Mouse (Mus musculus): ENCODE data around the gene Gm49711.

Gm49711 gene

GRCm38 (mm10) chr16:92057852-92058643, at the start of gene Gm49711, which contains the start of the genes Mrps6 and Slc5a3:
Gene Gm49711 (plus strand): TSS chr16:92058316.
Gene Mrps6 (plus strand): TSS chr16:92058270.
Gene Slc5a3 (plus strand): TSS chr16:92058322.
- peak; percentile 85 for DNase-seq (ENCODE audit: low read depth)

DNA sequence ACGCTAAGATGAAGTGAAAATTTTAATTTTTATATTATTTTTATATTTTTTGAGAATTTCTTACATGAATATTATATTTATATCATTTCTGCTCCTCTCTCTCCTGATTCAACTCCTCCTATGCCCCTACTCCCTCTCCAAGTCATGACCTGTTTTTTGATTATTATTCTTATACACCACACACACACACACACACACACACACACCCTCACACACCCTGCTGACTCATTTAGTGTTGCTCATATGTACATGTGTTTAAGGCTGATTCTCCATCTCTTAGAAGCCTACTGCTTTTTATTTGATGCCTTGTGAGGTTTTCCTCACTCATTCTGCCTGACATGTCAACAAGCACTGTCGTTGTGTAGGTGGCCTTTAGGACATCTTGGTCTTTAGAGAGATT, 48.5 kb upstream of the Gm49711 start:
- peak; percentile 53 for DNase-seq (ENCODE audit: low read depth)

- peak; percentile 59 for DNase-seq (ENCODE audit: low read depth)
Measured at GRCm38 (mm10) chr16:92016792-92017191, 41.3 kb upstream of the Gm49711 start.

GRCm38 (mm10) chr16:92019141-92020118, 38.7 kb upstream of the Gm49711 start:
- no peak for DNase-seq (ENCODE audit: low read depth)

GRCm38 (mm10) chr16:92021656-92022400, 36.3 kb upstream of the Gm49711 start:
- peak; percentile 48 for DNase-seq (ENCODE audit: low read depth)

- DNase-seq (ENCODE audit: low read depth), result no peak
Measured at GRCm38 (mm10) chr16:92022494-92023283, 35.4 kb upstream of the Gm49711 start.

- no peak for DNase-seq (ENCODE audit: low read depth)
Measured at GRCm38 (mm10) chr16:92033286-92033685, 24.8 kb upstream of the Gm49711 start.

DNA sequence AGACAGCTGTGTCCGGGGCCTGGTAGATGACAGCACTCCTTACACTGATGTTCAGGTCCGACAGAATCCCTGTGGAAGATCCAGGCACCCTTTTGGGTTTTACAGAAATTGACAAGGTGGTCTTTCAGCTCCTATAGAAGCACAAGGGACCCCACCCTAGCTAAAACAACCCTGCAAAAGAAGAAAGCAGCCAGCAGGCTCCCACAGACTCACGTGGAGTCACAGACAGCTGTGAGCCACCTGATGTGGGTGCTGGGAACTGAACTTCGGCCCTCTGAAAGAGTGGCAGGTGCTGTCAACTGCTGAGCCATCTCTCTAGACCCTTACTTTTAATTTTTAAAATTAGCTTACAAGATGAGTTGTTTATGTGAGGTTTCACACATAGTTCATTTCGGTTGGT, 23.4 kb upstream of the Gm49711 start:
- no peak for DNase-seq (ENCODE audit: low read depth)

GRCm38 (mm10) chr16:92036701-92037100, 21.4 kb upstream of the Gm49711 start:
- DNase-seq (ENCODE audit: low read depth), result no peak

GRCm38 (mm10) chr16:92037891-92038607, 20.1 kb upstream of the Gm49711 start:
- no peak for DNase-seq (ENCODE audit: low read depth)

- peak; percentile 66 for DNase-seq (ENCODE audit: low read depth)
Measured at GRCm38 (mm10) chr16:92039421-92039820, 18.7 kb upstream of the Gm49711 start.

DNA sequence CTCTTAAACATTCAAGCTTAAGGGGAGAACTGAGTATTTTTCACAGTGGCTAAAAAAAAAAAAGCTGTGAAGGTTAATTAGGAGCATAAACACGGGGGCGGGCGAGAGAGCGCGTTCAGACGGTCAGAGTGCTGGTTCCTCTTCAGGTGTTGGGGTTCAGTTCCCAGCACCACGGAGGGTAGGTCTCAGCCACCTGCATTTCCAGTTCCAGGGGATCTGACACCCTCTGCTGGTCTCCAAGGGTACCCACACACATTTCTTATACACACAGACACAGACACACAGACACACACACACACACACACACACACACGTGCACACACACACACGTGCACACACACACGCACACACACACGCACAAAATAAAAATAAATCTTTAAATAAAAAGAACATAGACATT, 18.1 kb upstream of the Gm49711 start:
- no peak for DNase-seq (ENCODE audit: low read depth)

GRCm38 (mm10) chr16:92051777-92052310, 6.3 kb upstream of the Gm49711 start:
- DNase-seq (ENCODE audit: low read depth), result no peak

- DNase-seq (ENCODE audit: low read depth), result no peak
Measured at GRCm38 (mm10) chr16:92052569-92052968, 5.5 kb upstream of the Gm49711 start.

GRCm38 (mm10) chr16:92056711-92057110, 1.4 kb upstream of the Gm49711 start:
- DNase-seq (ENCODE audit: low read depth), result no peak

- no peak for DNase-seq (ENCODE audit: low read depth)
Measured at GRCm38 (mm10) chr16:92057456-92057851, 662 bp upstream of the Gm49711 start.

- peak; percentile 38 for DNase-seq (ENCODE audit: low read depth)
Measured at GRCm38 (mm10) chr16:92058644-92059620, 816 bp downstream of the Gm49711 start.

DNA sequence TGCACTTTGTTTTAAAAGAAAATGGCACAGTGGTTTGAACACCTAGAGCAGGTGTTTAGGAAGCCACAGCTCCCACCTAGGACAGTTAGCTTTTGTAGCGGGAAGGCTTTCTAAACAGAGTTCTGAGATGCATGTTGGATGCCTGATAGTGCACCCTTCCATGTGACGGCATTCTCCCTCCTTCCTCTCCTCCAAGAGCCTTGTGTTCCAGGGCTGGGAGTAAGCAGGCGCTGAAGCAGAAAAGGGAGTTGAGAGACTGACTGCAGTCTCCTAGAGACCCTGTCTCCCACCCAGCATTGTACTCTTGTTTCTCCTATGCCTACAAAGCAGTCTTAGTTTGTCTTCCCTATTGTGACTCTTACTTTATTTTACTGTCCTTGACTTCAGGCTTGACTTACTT, 2.1 kb downstream of the Gm49711 start:
- DNase-seq (ENCODE audit: low read depth), result no peak

GRCm38 (mm10) chr16:92061586-92061985, 3.5 kb downstream of the Gm49711 start:
- DNase-seq (ENCODE audit: low read depth), result no peak
